Mouse (Mus musculus): ENCODE data around the gene Ppara.

DNA sequence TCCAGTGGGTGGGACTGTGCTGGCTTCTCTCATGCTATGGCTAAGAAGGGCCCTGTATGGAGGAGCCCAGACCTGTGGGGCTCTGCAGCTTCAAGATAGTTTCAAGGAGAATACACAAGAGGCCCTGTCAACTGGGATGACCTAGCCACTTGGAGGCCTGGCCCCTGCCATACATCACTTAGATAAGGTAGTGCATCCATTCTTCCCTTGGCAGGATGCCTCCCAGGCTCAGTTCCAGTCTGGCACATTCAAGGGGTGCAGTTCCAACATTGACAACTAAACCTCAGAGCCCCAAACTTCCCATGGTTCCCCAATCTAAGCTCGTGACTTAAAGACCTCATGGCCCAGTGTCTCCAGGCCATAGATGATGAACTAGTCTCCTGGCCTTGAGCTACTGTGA is 40.4 kb upstream of the Ppara start:
- no peak for TF ChIP-seq CTCF (IDR thresholded peaks at IDR 0.05; ENCODE audit: borderline replicate concordance, insufficient read depth, low read length)
- no peak for TF ChIP-seq POLR2A (IDR thresholded peaks at IDR 0.05; ENCODE audit: low read depth, low read length)
